Mouse (Mus musculus) liver, postnatal 0 days (tissue): Measurements from ENCODE around the gene Trmt44.

Experiments used
- CTCF ChIP-seq: sonication (generic); IDR thresholded peaks from 2 replicates; pipeline ENCODE4 v1.5.1; 2016; ENCODE audit warnings: antibody characterized with exemption, low read depth
- EP300 ChIP-seq: IDR thresholded peaks from 2 replicates; pipeline ENCODE4 v1.6.1; 2016; ENCODE audit warnings: antibody characterized with exemption, low read depth, mild to moderate bottlenecking

DNA sequence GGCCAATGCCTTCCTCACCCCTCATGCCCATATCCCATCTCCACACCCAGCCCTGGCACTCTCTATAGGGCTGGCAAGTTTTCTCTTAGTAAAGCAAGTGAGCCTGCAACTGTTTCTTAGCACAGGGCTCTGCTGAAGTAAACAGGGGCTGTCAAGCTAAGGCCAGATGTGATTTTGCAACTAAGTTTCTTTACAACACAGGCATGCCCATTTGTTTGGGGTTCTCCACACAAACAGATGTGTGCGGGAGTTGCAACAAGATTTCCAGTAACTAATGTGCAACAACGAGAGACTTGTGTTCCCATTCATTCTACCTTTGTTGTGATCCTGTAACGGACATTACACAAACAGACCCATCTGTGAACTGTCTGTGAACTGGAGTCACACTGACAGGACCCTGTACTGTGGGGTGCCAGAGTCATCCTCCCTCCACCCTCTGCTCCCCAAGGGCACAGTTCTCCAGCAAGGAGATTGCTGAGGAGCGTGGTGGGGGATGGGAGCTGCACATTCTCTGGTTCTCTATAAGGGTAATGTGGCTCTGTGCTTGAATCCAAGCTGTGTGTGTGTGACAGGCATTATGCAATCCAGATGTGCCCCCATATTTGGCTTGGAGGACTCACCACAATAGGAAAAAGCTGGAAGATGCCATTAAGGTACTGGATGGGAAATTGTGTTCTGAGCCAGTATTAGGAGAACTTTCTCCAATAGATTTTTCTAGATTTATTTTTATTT is 33.6 kb downstream of the Trmt44 start:
- TF ChIP-seq CTCF (no peak), EP300 (no peak)
